Mouse (Mus musculus) spleen, adult 2 months (tissue): ENCODE results near the gene Kcnmb3.

ENCODE experiments used
- CTCF ChIP-seq: fragments of 200-500 bp; IDR thresholded peaks from 2 replicates; pipeline ENCODE4 v1.5.1; 2011; ENCODE audit warnings: mild to moderate bottlenecking, inconsistent platforms; ENCODE audit not compliant: insufficient read depth, insufficient read length, insufficient replicate concordance; ENCODE audit errors: extremely low read depth
- POLR2A ChIP-seq: fragments of 200-500 bp; IDR thresholded peaks from 2 replicates; pipeline ENCODE4 v1.6.1; 2011; ENCODE audit warnings: low read depth, low read length, inconsistent platforms

- no peak for TF ChIP-seq CTCF
- no peak for TF ChIP-seq POLR2A
These were observed at the start of gene Kcnmb3 for GRCm38 (mm10) chr3:32492097-32493090.
